8 mouse cellular contexts compared by ENCODE assay signal in genomic region chr16:94313229-94314030, GRCm38 (mm10). TPM values are rescaled to one million over a fixed set of nuclear protein-coding genes. Genes with fewer than 3 reads are reported as not detected.
DNase-seq lines count a peak whose midpoint lies in the region; ATAC-seq and TF ChIP-seq lines count a peak whose summit lies in the region.

TSS of gene Hlcs (minus strand) at chr16:94313571.

- under 1% methylated on average over 64 of the region's 64 CpGs for WGBS in heart, embryonic 11.5 days (ENCODE audit: insufficient replicate concordance)
- WGBS in kidney, postnatal 0 days, result under 1% methylated on average over 64 of the region's 64 CpGs
- WGBS in liver, embryonic 11.5 days, result 1% methylated on average over 59 of the region's 64 CpGs
- under 1% methylated on average over 63 of the region's 64 CpGs for WGBS in stomach, embryonic 14.5 days

- H3K9me3 ChIP-seq in heart, embryonic 11.5 days (replicated peaks; ENCODE audit: control insufficient read depth, low read length), result no peaks in the 10 kb centered on the region
- no peaks in the 10 kb centered on the region for H3K9me3 ChIP-seq in kidney, postnatal 0 days (replicated peaks; ENCODE audit: low read length)
- no peaks in the 10 kb centered on the region for H3K9me3 ChIP-seq in liver, embryonic 11.5 days (ENCODE audit: control insufficient read depth, low read length)
- H3K9me3 ChIP-seq in stomach, embryonic 14.5 days (ENCODE audit: control insufficient read depth, low read depth, low read length), result no peaks in the 10 kb centered on the region

- peak; percentile 99 for DNase-seq in A20 (ENCODE audit: low read depth, low spot score)
- peak; percentile 99 for DNase-seq in brain, adult 2 months (ENCODE audit: low read depth, low spot score)
- DNase-seq in kidney, postnatal 0 days (ENCODE audit: low spot score), result peak; percentile 97
- peak; percentile 97 for DNase-seq in liver, embryonic 11.5 days (ENCODE audit: low spot score)
- DNase-seq in naive thymus-derived CD4-positive, alpha-beta T cell, adult 2 months (ENCODE audit: low read depth), result peak; percentile 99

- ATAC-seq in erythroblast, adult 5-6 weeks (replicated peaks; ENCODE audit: low FRiP score, poor library complexity, severe bottlenecking), result peak; percentile 94
- ATAC-seq in heart, embryonic 11.5 days (replicated peaks; ENCODE audit: insufficient number of reproducible peaks, low FRiP score, low TSS enrichment), result peak; percentile 92
- ATAC-seq in kidney, postnatal 0 days (replicated peaks; ENCODE audit: low FRiP score, low read depth), result peak; percentile 92
- peak; percentile 91 for ATAC-seq in liver, embryonic 11.5 days (replicated peaks; ENCODE audit: low FRiP score)
- peak; percentile 91 for ATAC-seq in stomach, embryonic 14.5 days (ENCODE audit: insufficient number of reproducible peaks, insufficient read depth, low FRiP score, low read depth)

- peak within 1 kb of the TSS; percentile 82 for H3K9ac ChIP-seq in heart, embryonic 11.5 days (ENCODE audit: low read depth, low read length)
- H3K9ac ChIP-seq in kidney, postnatal 0 days (ENCODE audit: low read depth, low read length), result peak within 1 kb of the TSS; percentile 85
- peak within 1 kb of the TSS; percentile 85 for H3K9ac ChIP-seq in liver, embryonic 11.5 days (ENCODE audit: low read depth, low read length)
- peak within 1 kb of the TSS; percentile 41 for H3K9ac ChIP-seq in stomach, embryonic 14.5 days (replicated peaks; ENCODE audit: low read depth, low read length)

- H3K4me1 ChIP-seq in heart, embryonic 11.5 days (ENCODE audit: control insufficient read depth, insufficient read depth, low read length), result peaks cover 7% of the 10 kb centered on the region; the same call in 1 of the 2 replicates
- H3K4me1 ChIP-seq in kidney, postnatal 0 days (replicated peaks; ENCODE audit: insufficient read depth, low read length), result no peaks in the 10 kb centered on the region
- H3K4me1 ChIP-seq in liver, embryonic 11.5 days (replicated peaks; ENCODE audit: control insufficient read depth, insufficient read depth, low read length), result peaks cover 4% of the 10 kb centered on the region; the same call in 1 of the 2 replicates
- H3K4me1 ChIP-seq in stomach, embryonic 14.5 days (ENCODE audit: control insufficient read depth, insufficient read depth, low read length), result peaks cover 7% of the 10 kb centered on the region; the same call in 1 of the 2 replicates

- H3K27me3 ChIP-seq in heart, embryonic 11.5 days (ENCODE audit: control insufficient read depth, insufficient read depth, low read length), result no peaks in the 10 kb centered on the region
- H3K27me3 ChIP-seq in kidney, postnatal 0 days (ENCODE audit: insufficient read depth, low read length), result no peaks in the 10 kb centered on the region
- H3K27me3 ChIP-seq in liver, embryonic 11.5 days (replicated peaks; ENCODE audit: control insufficient read depth, insufficient read depth, low read length), result no peaks in the 10 kb centered on the region
- H3K27me3 ChIP-seq in stomach, embryonic 14.5 days (ENCODE audit: control insufficient read depth, insufficient read depth, low read length), result no peaks in the 10 kb centered on the region

- peak within 1 kb of the TSS; percentile 65 for H3K4me3 ChIP-seq in heart, embryonic 11.5 days (ENCODE audit: low read depth, low read length)
- peak within 1 kb of the TSS; percentile 60 for H3K4me3 ChIP-seq in kidney, postnatal 0 days (replicated peaks; ENCODE audit: low read depth, low read length)
- peak within 1 kb of the TSS; percentile 69 for H3K4me3 ChIP-seq in liver, embryonic 11.5 days (ENCODE audit: low read depth, low read length)
- peak within 1 kb of the TSS; percentile 36 for H3K4me3 ChIP-seq in stomach, embryonic 14.5 days (ENCODE audit: low read depth, low read length)

- H3K27ac ChIP-seq in heart, embryonic 11.5 days (ENCODE audit: low read depth, low read length), result peak within 1 kb of the TSS; percentile 94
- H3K27ac ChIP-seq in kidney, postnatal 0 days, result peak within 1 kb of the TSS; percentile 99
- H3K27ac ChIP-seq in liver, embryonic 11.5 days (ENCODE audit: low read depth, low read length), result peak within 1 kb of the TSS; percentile 91
- H3K27ac ChIP-seq in stomach, embryonic 14.5 days (ENCODE audit: low read length), result peak within 1 kb of the TSS; percentile 92

- TF ChIP-seq CTCF in kidney, postnatal 0 days (IDR thresholded peaks at IDR 0.05; ENCODE audit: low read depth), result peak; percentile 90

- H3K4me2 ChIP-seq in heart, embryonic 11.5 days, result peak within 1 kb of the TSS; percentile 88
- peak within 1 kb of the TSS; percentile 65 for H3K4me2 ChIP-seq in kidney, postnatal 0 days (ENCODE audit: low read length)
- peak within 1 kb of the TSS; percentile 81 for H3K4me2 ChIP-seq in liver, embryonic 11.5 days
- H3K4me2 ChIP-seq in stomach, embryonic 14.5 days (replicated peaks; ENCODE audit: low read depth, low read length), result peak within 1 kb of the TSS; percentile 66

- H3K36me3 ChIP-seq in heart, embryonic 11.5 days (ENCODE audit: control insufficient read depth, insufficient read depth, low read length), result no peaks in the 10 kb centered on the region
- no peaks in the 10 kb centered on the region for H3K36me3 ChIP-seq in kidney, postnatal 0 days (ENCODE audit: insufficient read depth, low read length)
- H3K36me3 ChIP-seq in liver, embryonic 11.5 days (ENCODE audit: control insufficient read depth, insufficient read depth, low read length), result no peaks in the 10 kb centered on the region
- H3K36me3 ChIP-seq in stomach, embryonic 14.5 days (ENCODE audit: control insufficient read depth, insufficient read depth, low read length), result no peaks in the 10 kb centered on the region

RNA-seq across cellular contexts. Expression of gene Hlcs, which starts in this region (rescaled TPM):
- 0.96 and 2.1 TPM in 2 replicates for total RNA-seq in erythroblast, adult 5-6 weeks (2015; ENCODE audit: low replicate concordance)
- total RNA-seq in erythroblast, adult 5-6 weeks (2017; ENCODE audit: low replicate concordance), result 0.94 and 2.6 TPM in 2 replicates
- polyA plus RNA-seq in heart, embryonic 11.5 days (2014; fragmentation: Nextera tagmentation; extraction: Ambion mirVana), result 7.7 and 8.5 TPM in 2 replicates
- polyA plus RNA-seq in kidney, postnatal 0 days (2015; fragmentation: Nextera tagmentation; extraction: Ambion mirVana), result 5.0 and 5.9 TPM in 2 replicates
- polyA plus RNA-seq in liver, embryonic 11.5 days (2014; fragmentation: Nextera tagmentation; extraction: Ambion mirVana), result 7.1 and 7.4 TPM in 2 replicates
- 10.7 and 10.8 TPM in 2 replicates for polyA plus RNA-seq in stomach, embryonic 14.5 days (2014; fragmentation: Nextera tagmentation; extraction: Ambion mirVana)

Comparison
In these comparisons a context has a peak if more than half of its experiments do, and no peak if none do; other contexts are left out.
1. Peak in every context shown above with its lines: DNase-seq, ATAC-seq, H3K4me3 ChIP-seq and H3K27ac ChIP-seq.